Mouse (Mus musculus) liver, postnatal 0 days (tissue): ENCODE measurements around the gene Cd63.

Experiments used
- CTCF ChIP-seq: sonication (generic); IDR thresholded peaks from 2 replicates; pipeline ENCODE4 v1.5.1; 2016; ENCODE audit warnings: antibody characterized with exemption, low read depth
- EP300 ChIP-seq: IDR thresholded peaks from 2 replicates; pipeline ENCODE4 v1.6.1; 2016; ENCODE audit warnings: antibody characterized with exemption, low read depth, mild to moderate bottlenecking

DNA sequence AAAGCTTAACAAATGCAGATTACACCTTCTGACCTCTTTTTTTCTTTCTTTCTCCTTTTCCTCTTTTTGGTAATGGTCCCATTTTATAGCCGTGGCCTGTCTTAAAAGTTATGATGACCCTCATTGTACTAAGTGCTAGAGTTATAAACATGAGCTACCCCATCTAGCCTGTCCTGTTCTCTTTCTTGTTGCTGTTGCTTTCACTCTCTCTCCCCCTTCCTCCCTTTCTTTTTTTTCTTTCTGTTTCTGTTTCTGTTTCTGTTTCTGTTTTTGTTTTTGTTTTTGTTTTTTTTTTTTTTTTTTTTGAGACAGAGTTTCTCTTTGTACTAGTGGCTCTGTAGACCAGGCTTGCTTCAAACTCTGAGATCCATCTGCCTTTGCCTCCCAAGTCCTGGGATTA lies 34.3 kb upstream of the Cd63 start:
- TF ChIP-seq EP300 (no peak), CTCF (no peak)
